Mouse (Mus musculus) telencephalon, adult 2 months (tissue): ENCODE data around the gene Camk2d.

ENCODE experiments used
- DNase-seq: peaks from one replicate; pipeline ENCODE4 v3.0.0-alpha.2; 2011; ENCODE audit warnings: low read depth, low spot score

Camk2d gene

GRCm38 (mm10) chr3:126746148-126746803 lies 150.2 kb downstream of the Camk2d start:
- DNase-seq = no peak

- no peak for DNase-seq
Observed at GRCm38 (mm10) chr3:126747628-126748027, 151.5 kb downstream of the Camk2d start.

GRCm38 (mm10) chr3:126751377-126752098 lies 155.4 kb downstream of the Camk2d start:
- DNase-seq = no peak

GRCm38 (mm10) chr3:126752978-126753377 lies 156.9 kb downstream of the Camk2d start:
- DNase-seq = no peak

GRCm38 (mm10) chr3:126758398-126758797 lies 162.3 kb downstream of the Camk2d start:
- no peak for DNase-seq

GRCm38 (mm10) chr3:126760608-126761007 lies 164.5 kb downstream of the Camk2d start:
- DNase-seq = no peak

- peak; percentile 15 for DNase-seq
Observed at GRCm38 (mm10) chr3:126764745-126765144, 168.6 kb downstream of the Camk2d start.

- no peak for DNase-seq
Observed at GRCm38 (mm10) chr3:126770056-126770455, 174.0 kb downstream of the Camk2d start.

GRCm38 (mm10) chr3:126771032-126771431 lies 174.9 kb downstream of the Camk2d start:
- no peak for DNase-seq

GRCm38 (mm10) chr3:126771541-126771940 lies 175.4 kb downstream of the Camk2d start:
- DNase-seq = peak; percentile 17

- no peak for DNase-seq
Observed at GRCm38 (mm10) chr3:126776001-126776400, 179.9 kb downstream of the Camk2d start.

- no peak for DNase-seq
Observed at GRCm38 (mm10) chr3:126777101-126777500, 181.0 kb downstream of the Camk2d start.

GRCm38 (mm10) chr3:126777879-126778278 lies 181.8 kb downstream of the Camk2d start:
- DNase-seq = no peak

- no peak for DNase-seq
Observed at GRCm38 (mm10) chr3:126780014-126780615, 184.0 kb downstream of the Camk2d start.

GRCm38 (mm10) chr3:126793035-126793964 lies 197.2 kb downstream of the Camk2d start:
- no peak for DNase-seq

- no peak for DNase-seq
Observed at GRCm38 (mm10) chr3:126795904-126796303, 199.8 kb downstream of the Camk2d start.

- DNase-seq = no peak
Observed at GRCm38 (mm10) chr3:126797025-126797424, 200.9 kb downstream of the Camk2d start.

- DNase-seq = no peak
Observed at GRCm38 (mm10) chr3:126797810-126798209, 201.7 kb downstream of the Camk2d start.

- no peak for DNase-seq
Observed at GRCm38 (mm10) chr3:126802988-126803387, 206.9 kb downstream of the Camk2d start.

- DNase-seq = no peak
Observed at GRCm38 (mm10) chr3:126804968-126805367, 208.9 kb downstream of the Camk2d start.

GRCm38 (mm10) chr3:126806145-126806544 lies 210.0 kb downstream of the Camk2d start:
- no peak for DNase-seq

GRCm38 (mm10) chr3:126809915-126810314 lies 213.8 kb downstream of the Camk2d start:
- DNase-seq = no peak
